Mouse (Mus musculus): ENCODE results near the gene Dnajb3.

GRCm38 (mm10) chr1:88218591-88218990 is 13.0 kb upstream of the Dnajb3 start:
- TF ChIP-seq CTCF (IDR thresholded peaks at IDR 0.05; ENCODE audit: borderline replicate concordance, control insufficient read depth, extremely low read depth, insufficient read depth, low read length, poor library complexity), result no peak
- TF ChIP-seq POLR2A (IDR thresholded peaks at IDR 0.05; ENCODE audit: control insufficient read depth, extremely low read depth, insufficient read depth, low read length, poor library complexity), result no peak

All from thymus, adult 2 months (tissue).